Mouse (Mus musculus): ENCODE data around the gene Gucy2e.

GRCm38 (mm10) chr11:69275650-69276049 lies 38.8 kb upstream of the Gucy2e start:
- TF ChIP-seq POLR2A (IDR thresholded peaks at IDR 0.05; ENCODE audit: borderline replicate concordance, low read depth, low read length) (no peak), CTCF (IDR thresholded peaks at IDR 0.05; ENCODE audit: low read depth, low read length) (no peak)

Measured in bone marrow macrophage, adult 2 months (primary cell).